Mouse (Mus musculus): ENCODE results near the gene Ube2cbp. TPM values are rescaled to one million over a fixed set of nuclear protein-coding genes. Genes with fewer than 3 reads are reported as not detected.
A peak's percentile ranks its signal among the peaks of the same experiment; 100 is the strongest.

Ube2cbp gene
- polyA plus RNA-seq, 1 experiment, result 1.3 TPM

DNA sequence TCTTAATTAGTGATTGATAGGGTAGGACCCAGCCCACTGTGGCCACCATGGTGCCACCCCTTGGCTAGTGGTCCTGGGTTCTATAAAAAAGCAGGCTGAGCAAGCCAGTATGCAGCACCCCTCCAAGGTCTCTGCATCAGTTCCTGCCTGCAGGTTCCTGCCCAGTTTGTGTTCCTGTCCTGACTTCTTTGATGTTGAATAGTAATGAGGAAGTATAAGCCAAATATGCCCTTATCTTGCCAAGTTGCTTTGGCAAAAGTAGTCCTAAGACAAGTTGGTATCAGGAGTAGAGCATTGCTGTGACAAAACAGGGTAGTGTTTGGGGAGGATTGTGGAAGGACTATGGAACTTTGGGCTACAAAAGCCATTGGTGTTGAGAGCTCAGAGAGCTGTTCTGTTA, 73.3 kb downstream of the Ube2cbp start:
- no peak for DNase-seq
- TF ChIP-seq POLR2A (IDR thresholded peaks at IDR 0.05; ENCODE audit: low read depth, low read length) (no peak), CTCF (conservative IDR thresholded peaks at IDR 0.05; ENCODE audit: insufficient read depth, insufficient read length, low read depth, low read length) (no peak)
- H3K4me1 ChIP-seq (ENCODE audit: control insufficient read depth, insufficient read depth, low read length), result no peaks in the 10 kb centered on the region

DNA sequence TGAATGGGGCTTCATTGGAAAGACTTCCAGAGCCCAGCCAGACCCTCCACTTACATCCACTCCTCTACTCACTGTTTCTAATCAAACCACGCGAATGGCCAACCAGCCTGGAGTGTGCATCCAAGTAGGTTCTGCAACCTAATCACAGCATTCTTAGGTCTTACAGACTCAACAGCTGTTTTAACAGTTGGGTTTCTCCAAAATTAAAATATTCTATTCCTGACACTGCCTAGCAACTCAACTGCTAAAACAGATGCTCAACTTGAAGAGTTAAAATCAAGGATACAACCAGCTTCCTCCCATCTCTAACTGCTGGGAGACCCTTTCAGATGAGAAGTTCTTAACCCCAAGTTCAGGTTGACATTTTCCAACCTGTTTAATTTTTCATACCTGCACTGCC, 74.0 kb downstream of the Ube2cbp start:
- Histone ChIP-seq H3K27me3 (replicated peaks; ENCODE audit: control insufficient read depth, insufficient read depth, low read length) (no peaks in the 10 kb centered on the region), H3K4me1 (ENCODE audit: control insufficient read depth, insufficient read depth, low read length) (no peaks in the 10 kb centered on the region), H3K4me3 (ENCODE audit: insufficient read depth, low read depth, low read length) (no peak overlapping the region), H3K36me3 (ENCODE audit: control insufficient read depth, insufficient read depth, low read length) (no peaks in the 10 kb centered on the region), H3K27ac (ENCODE audit: insufficient read depth, low read depth, low read length) (no peak overlapping the region)
- TF ChIP-seq CTCF (conservative IDR thresholded peaks at IDR 0.05; ENCODE audit: insufficient read depth, insufficient read length, low read depth, low read length), result no peak
- TF ChIP-seq POLR2A (IDR thresholded peaks at IDR 0.05; ENCODE audit: low read depth, low read length), result no peak
- 94% methylated on average over 2 of the region's 2 CpGs for WGBS
- DNase-seq, result no peak

More for the DNA sequence above, 73.3 kb downstream of the Ube2cbp start:
- no peaks in the 10 kb centered on the region for H3K27me3 ChIP-seq (replicated peaks; ENCODE audit: control insufficient read depth, insufficient read depth, low read length)
- no peaks in the 10 kb centered on the region for H3K36me3 ChIP-seq (ENCODE audit: control insufficient read depth, insufficient read depth, low read length)
- H3K4me3 ChIP-seq (ENCODE audit: insufficient read depth, low read depth, low read length), result no peak overlapping the region
- H3K27ac ChIP-seq (ENCODE audit: insufficient read depth, low read depth, low read length), result no peak overlapping the region

DNA sequence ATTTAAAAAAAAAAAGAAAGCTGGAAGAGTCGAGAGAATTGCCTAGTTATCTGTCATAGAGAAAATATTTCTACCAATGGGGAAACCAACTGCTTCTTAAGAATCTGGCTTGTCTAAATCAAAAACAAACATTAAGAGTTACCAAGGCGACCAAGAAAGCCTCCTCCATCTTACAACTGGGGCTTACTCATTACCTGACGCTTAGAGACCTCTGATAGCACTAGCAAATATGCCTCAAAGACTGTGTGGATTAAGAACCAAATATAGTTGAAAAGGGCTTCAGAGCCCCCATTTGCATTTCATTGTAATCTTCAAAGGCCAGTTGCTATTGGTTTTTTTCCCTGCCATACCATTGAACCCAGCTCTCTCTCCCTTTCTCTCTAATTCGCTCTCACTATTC, 76.2 kb downstream of the Ube2cbp start:
- H3K36me3 ChIP-seq (ENCODE audit: control insufficient read depth, insufficient read depth, low read length), result no peaks in the 10 kb centered on the region
- no peak overlapping the region for H3K4me3 ChIP-seq (ENCODE audit: insufficient read depth, low read depth, low read length)
- WGBS, result 69% methylated on average over 4 of the region's 4 CpGs
- H3K4me1 ChIP-seq (ENCODE audit: control insufficient read depth, insufficient read depth, low read length), result no peaks in the 10 kb centered on the region
- DNase-seq, result no peak
- H3K27me3 ChIP-seq (replicated peaks; ENCODE audit: control insufficient read depth, insufficient read depth, low read length), result no peaks in the 10 kb centered on the region
- H3K27ac ChIP-seq (ENCODE audit: insufficient read depth, low read depth, low read length), result no peak overlapping the region
- TF ChIP-seq POLR2A (IDR thresholded peaks at IDR 0.05; ENCODE audit: low read depth, low read length), result no peak
- no peak for TF ChIP-seq CTCF (conservative IDR thresholded peaks at IDR 0.05; ENCODE audit: insufficient read depth, insufficient read length, low read depth, low read length)

DNA sequence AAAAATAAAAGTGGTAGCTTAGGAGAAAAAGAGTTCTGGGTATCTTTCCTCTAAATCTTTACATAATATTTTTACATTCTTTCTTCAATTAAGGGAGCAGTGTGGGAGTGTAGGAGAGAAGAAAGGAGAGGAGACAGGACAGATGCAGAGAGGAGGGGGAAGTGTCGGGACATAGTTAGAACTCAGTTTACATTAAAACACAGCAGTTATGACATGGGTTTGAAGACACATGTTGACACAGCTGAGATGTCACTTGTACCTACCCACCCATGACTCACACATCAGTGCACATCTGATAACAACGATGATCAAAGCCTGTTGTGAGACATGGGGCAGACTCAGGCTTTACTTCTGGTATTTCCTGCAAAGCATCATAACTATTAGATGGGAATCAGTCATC, 87.8 kb downstream of the Ube2cbp start:
- no peak overlapping the region for H3K4me3 ChIP-seq (ENCODE audit: insufficient read depth, low read depth, low read length)

DNA sequence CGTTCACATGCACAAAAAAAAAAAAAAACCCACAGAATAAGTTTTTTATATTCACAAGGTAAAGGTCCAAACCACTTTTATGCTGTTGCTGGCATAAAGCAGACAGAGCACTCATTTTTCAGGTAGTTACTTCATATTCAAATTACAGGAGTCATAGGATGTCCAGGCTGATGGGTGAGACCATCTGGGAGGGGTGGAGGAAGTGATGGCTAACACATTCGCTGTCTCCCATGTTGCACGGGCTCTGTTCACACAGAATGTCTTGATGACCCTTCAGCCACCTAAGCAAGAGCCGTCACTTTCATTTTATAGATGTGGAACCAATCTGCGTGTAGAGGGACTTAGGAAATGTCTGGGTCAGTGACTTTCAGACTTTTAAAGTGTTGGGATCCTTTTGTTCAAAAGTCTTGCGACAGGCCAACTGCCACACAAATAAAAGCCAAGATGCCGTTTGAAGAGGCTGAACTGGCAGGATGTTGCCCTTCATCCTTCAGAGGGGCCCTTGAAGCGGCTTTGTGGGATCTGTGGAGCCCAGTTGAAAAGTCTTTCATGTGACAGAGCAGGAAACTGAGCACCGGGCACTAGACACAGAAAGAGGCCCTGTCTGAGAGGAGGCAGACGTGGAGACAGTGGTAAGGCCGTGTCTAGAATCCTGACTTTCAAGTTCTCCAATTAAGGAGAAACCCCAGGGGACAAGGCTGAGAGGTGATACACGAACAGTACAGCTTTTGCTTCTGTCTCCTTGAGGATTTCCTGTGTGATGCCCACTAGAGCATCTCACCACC, 91.8 kb downstream of the Ube2cbp start:
- TF ChIP-seq CTCF (conservative IDR thresholded peaks at IDR 0.05; ENCODE audit: insufficient read depth, insufficient read length, low read depth, low read length), result no peak
- TF ChIP-seq POLR2A (IDR thresholded peaks at IDR 0.05; ENCODE audit: low read depth, low read length), result no peak
- DNase-seq, result no peak
- H3K27ac ChIP-seq (ENCODE audit: insufficient read depth, low read depth, low read length), result no peak overlapping the region
- H3K4me1 ChIP-seq (ENCODE audit: control insufficient read depth, insufficient read depth, low read length), result no peaks in the 10 kb centered on the region
- no peak overlapping the region for H3K4me3 ChIP-seq (ENCODE audit: insufficient read depth, low read depth, low read length)
- H3K27me3 ChIP-seq (replicated peaks; ENCODE audit: control insufficient read depth, insufficient read depth, low read length), result no peaks in the 10 kb centered on the region
- 55% methylated on average over 12 of the region's 12 CpGs for WGBS
- no peaks in the 10 kb centered on the region for H3K36me3 ChIP-seq (ENCODE audit: control insufficient read depth, insufficient read depth, low read length)

More for the DNA sequence above, 87.8 kb downstream of the Ube2cbp start:
- DNase-seq, result no peak
- Histone ChIP-seq H3K27me3 (replicated peaks; ENCODE audit: control insufficient read depth, insufficient read depth, low read length) (no peaks in the 10 kb centered on the region), H3K27ac (ENCODE audit: insufficient read depth, low read depth, low read length) (no peak overlapping the region), H3K4me1 (ENCODE audit: control insufficient read depth, insufficient read depth, low read length) (no peaks in the 10 kb centered on the region), H3K36me3 (ENCODE audit: control insufficient read depth, insufficient read depth, low read length) (no peaks in the 10 kb centered on the region)
- TF ChIP-seq POLR2A (IDR thresholded peaks at IDR 0.05; ENCODE audit: low read depth, low read length), result no peak
- no peak for TF ChIP-seq CTCF (conservative IDR thresholded peaks at IDR 0.05; ENCODE audit: insufficient read depth, insufficient read length, low read depth, low read length)
- 39% methylated on average over 2 of the region's 2 CpGs for WGBS

DNA sequence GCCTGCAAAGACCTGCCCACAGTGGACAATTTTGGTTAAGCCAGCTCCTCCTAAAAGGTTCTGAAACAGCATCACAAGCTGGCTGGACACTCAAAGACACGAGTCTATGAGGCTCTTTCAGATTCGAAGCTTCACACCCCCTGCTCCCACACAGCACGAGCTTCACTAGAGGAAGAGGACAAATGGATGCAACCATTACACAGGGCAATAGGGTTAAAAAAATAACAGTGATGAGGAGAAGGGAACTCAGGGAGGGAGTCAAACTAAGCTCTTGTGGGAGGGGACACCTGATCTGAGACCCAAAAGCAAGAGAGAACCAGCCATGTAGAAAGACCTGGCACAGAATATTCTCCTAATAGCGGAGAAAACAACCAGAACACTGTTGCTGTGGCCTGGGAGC, 95.5 kb downstream of the Ube2cbp start:
- Histone ChIP-seq H3K27ac (ENCODE audit: insufficient read depth, low read depth, low read length) (no peak overlapping the region), H3K36me3 (ENCODE audit: control insufficient read depth, insufficient read depth, low read length) (no peaks in the 10 kb centered on the region), H3K4me1 (ENCODE audit: control insufficient read depth, insufficient read depth, low read length) (no peaks in the 10 kb centered on the region), H3K4me3 (ENCODE audit: insufficient read depth, low read depth, low read length) (no peak overlapping the region), H3K27me3 (replicated peaks; ENCODE audit: control insufficient read depth, insufficient read depth, low read length) (no peaks in the 10 kb centered on the region)
- TF ChIP-seq POLR2A (IDR thresholded peaks at IDR 0.05; ENCODE audit: low read depth, low read length) (no peak), CTCF (conservative IDR thresholded peaks at IDR 0.05; ENCODE audit: insufficient read depth, insufficient read length, low read depth, low read length) (no peak)
- 48% methylated on average over 4 of the region's 4 CpGs for WGBS
- DNase-seq, result no peak

DNA sequence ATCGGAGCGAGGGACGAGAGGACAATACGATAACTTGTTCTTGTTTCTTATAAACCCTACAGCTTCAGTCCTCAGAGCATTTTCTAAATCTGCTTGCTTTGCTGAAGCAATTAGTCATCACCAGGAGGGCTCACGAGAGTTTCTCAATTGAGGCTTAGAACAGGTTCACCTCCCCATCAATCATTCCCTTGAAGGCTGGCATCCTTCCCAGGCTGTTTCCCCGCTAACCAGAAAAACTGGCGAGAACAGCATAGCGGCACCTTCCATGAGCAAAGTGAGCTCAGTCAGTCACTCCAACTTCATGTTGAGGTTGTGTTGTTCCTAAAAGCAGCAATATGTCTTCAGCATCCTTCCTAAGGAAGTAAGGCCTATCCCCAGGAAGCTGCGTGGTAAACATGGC, 104.2 kb downstream of the Ube2cbp start:
- TF ChIP-seq POLR2A (IDR thresholded peaks at IDR 0.05; ENCODE audit: low read depth, low read length) (no peak), CTCF (conservative IDR thresholded peaks at IDR 0.05; ENCODE audit: insufficient read depth, insufficient read length, low read depth, low read length) (no peak)
- DNase-seq, result peak; percentile 71

More for the DNA sequence above, 104.2 kb downstream of the Ube2cbp start:
- H3K4me3 ChIP-seq (ENCODE audit: insufficient read depth, low read depth, low read length), result no peak overlapping the region
- no peak overlapping the region for H3K27ac ChIP-seq (ENCODE audit: insufficient read depth, low read depth, low read length)
- H3K4me1 ChIP-seq (ENCODE audit: control insufficient read depth, insufficient read depth, low read length), result peaks cover 3% of the 10 kb centered on the region; the same call in 1 of the 2 replicates
- no peaks in the 10 kb centered on the region for H3K36me3 ChIP-seq (ENCODE audit: control insufficient read depth, insufficient read depth, low read length)
- no peaks in the 10 kb centered on the region for H3K27me3 ChIP-seq (replicated peaks; ENCODE audit: control insufficient read depth, insufficient read depth, low read length)
- WGBS, result 34% methylated on average over 9 of the region's 9 CpGs

Data from kidney, adult 2 months (tissue).